Mouse (Mus musculus): ENCODE measurements at regions not wholly inside any gene's neighbourhood (a gene's known extent, or its start where the extent isn't known, plus 50 kb on each side); places are given as distances from the start of the nearest gene placed in this dataset.

- TF ChIP-seq CTCF (IDR thresholded peaks at IDR 0.05; ENCODE audit: extremely low read depth, insufficient read depth, insufficient read length, insufficient replicate concordance) (no peak), POLR2A (IDR thresholded peaks at IDR 0.05; ENCODE audit: low read depth, low read length) (no peak)
These were observed 131.2 kb upstream of the Jade1 start for GRCm38 (mm10) chr3:41424142-41424939.
